Mouse (Mus musculus): Measurements from ENCODE around the gene Sort1. TPM values are rescaled to one million over a fixed set of nuclear protein-coding genes. Genes with fewer than 3 reads are reported as not detected.
A peak's percentile ranks its signal among the peaks of the same experiment; 100 is the strongest.

The Sort1 gene
- polyA plus RNA-seq, 1 experiment = 32.8 TPM

DNA sequence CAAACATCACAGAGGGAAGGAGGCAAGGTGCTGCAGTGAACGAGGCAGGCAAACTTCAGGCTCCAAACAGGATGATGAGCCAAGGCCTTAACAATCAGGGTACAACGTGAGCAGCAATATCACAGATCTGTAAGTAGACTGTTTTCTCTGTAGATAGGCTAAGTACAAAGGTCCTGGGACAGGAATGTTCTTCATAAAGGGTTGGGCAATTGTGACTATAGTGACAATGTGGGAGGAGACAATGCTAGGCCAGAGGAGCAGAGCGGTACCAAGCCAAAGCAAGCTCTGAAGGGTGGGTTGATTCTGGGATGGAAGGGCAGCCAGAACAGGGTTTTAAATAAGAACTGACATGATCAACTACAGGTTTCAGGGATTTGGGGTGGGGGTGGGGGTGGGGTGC lies 83.9 kb downstream of the Sort1 start:
- H3K36me3 ChIP-seq (ENCODE audit: control insufficient read depth, insufficient read depth, low read length) = no peaks in the 10 kb centered on the region
- H3K4me1 ChIP-seq (ENCODE audit: control insufficient read depth, insufficient read depth, insufficient read length, low read length) = peaks cover 8% of the 10 kb centered on the region
- peak overlapping the region; percentile 45 for H3K27ac ChIP-seq (ENCODE audit: insufficient read depth, low read depth, low read length)
- TF ChIP-seq POLR2A (IDR thresholded peaks at IDR 0.05; ENCODE audit: low read depth, low read length) (no peak), CTCF (IDR thresholded peaks at IDR 0.05; ENCODE audit: extremely low read depth, insufficient read length, insufficient replicate concordance, low read depth, low read length) (no peak)
- H3K4me3 ChIP-seq (ENCODE audit: low read depth, low read length) = no peak overlapping the region
- no peaks in the 10 kb centered on the region for H3K27me3 ChIP-seq (ENCODE audit: control insufficient read depth, insufficient read depth, low read length)
- WGBS = 27% methylated on average over 3 of the region's 3 CpGs

DNA sequence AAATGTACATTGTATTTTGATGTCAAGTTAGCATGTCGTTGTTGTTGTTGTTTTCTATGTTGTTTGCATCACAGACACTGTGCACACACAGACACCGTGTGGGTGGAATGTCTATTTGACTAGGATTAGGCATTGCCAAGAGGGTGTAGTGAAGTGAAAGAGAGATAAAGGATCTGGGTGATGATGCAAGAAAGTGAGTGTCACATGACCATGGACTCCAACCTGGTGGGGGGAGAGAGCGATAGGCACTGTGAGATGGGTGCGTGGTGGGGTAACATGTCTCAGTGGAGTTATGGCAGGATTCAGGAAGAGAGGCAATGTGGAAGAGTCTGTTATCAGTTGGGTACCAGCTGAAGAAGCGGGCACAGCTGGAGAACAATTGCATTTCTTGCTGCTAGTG lies 84.8 kb downstream of the Sort1 start:
- no peak for TF ChIP-seq CTCF (IDR thresholded peaks at IDR 0.05; ENCODE audit: extremely low read depth, insufficient read length, insufficient replicate concordance, low read depth, low read length)
- TF ChIP-seq POLR2A (IDR thresholded peaks at IDR 0.05; ENCODE audit: low read depth, low read length) = no peak
- no peak overlapping the region for H3K27ac ChIP-seq (ENCODE audit: insufficient read depth, low read depth, low read length)
- no peaks in the 10 kb centered on the region for H3K27me3 ChIP-seq (ENCODE audit: control insufficient read depth, insufficient read depth, low read length)
- no peaks in the 10 kb centered on the region for H3K36me3 ChIP-seq (ENCODE audit: control insufficient read depth, insufficient read depth, low read length)
- 65% methylated on average over 5 of the region's 5 CpGs for WGBS
- H3K4me3 ChIP-seq (ENCODE audit: low read depth, low read length) = no peak overlapping the region
- peaks cover 8% of the 10 kb centered on the region for H3K4me1 ChIP-seq (ENCODE audit: control insufficient read depth, insufficient read depth, insufficient read length, low read length)

DNA sequence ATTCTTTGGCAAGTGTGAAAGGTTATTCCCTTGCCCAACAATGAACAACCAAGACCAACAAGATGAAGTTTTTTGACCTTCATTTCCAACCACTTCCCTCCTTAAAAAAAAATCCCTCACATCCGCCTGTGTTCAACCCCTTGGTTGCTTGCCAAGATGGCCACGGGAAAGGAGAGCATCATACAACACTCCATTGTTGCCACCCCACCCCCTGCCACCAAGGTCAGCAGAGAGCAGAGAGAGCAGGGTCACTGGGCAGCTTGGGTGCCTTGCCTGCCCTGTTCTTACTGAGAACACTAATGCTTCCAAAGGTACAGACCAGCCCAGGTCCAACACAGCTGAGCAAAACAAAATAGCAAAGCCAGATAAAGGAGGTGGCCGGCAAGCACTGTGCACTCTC lies 88.4 kb downstream of the Sort1 start:
- Histone ChIP-seq H3K27ac (ENCODE audit: insufficient read depth, low read depth, low read length) (no peak overlapping the region), H3K4me1 (ENCODE audit: control insufficient read depth, insufficient read depth, insufficient read length, low read length) (peaks cover 5% of the 10 kb centered on the region)
- no peak for TF ChIP-seq POLR2A (IDR thresholded peaks at IDR 0.05; ENCODE audit: low read depth, low read length)
- no peak for TF ChIP-seq CTCF (IDR thresholded peaks at IDR 0.05; ENCODE audit: extremely low read depth, insufficient read length, insufficient replicate concordance, low read depth, low read length)

DNA sequence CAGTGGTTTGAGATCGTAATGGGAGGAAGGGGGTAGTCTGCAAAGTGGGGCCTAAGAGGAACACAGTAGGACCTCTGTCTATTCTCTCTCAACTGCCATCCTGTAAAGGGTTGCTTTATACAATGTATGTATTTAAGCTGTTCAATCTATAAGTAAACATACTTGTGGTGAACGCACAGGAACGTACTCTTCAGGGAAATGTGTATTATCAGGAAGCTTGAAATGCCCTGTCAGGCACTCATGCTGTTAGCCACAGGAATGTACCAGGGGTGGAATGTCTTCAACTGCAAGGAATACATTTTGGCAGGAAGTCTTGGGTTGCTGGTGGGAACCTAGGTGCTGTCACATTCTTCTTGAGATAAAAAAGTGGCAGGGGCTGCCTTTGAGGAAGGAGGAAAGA lies 88.8 kb downstream of the Sort1 start:
- WGBS = 53% methylated on average over 3 of the region's 3 CpGs
- no peak for TF ChIP-seq CTCF (IDR thresholded peaks at IDR 0.05; ENCODE audit: extremely low read depth, insufficient read length, insufficient replicate concordance, low read depth, low read length)
- no peak for TF ChIP-seq POLR2A (IDR thresholded peaks at IDR 0.05; ENCODE audit: low read depth, low read length)
- Histone ChIP-seq H3K27ac (ENCODE audit: insufficient read depth, low read depth, low read length) (no peak overlapping the region), H3K27me3 (ENCODE audit: control insufficient read depth, insufficient read depth, low read length) (no peaks in the 10 kb centered on the region), H3K36me3 (ENCODE audit: control insufficient read depth, insufficient read depth, low read length) (no peaks in the 10 kb centered on the region), H3K4me1 (ENCODE audit: control insufficient read depth, insufficient read depth, insufficient read length, low read length) (peaks cover 2% of the 10 kb centered on the region), H3K4me3 (ENCODE audit: low read depth, low read length) (no peak overlapping the region)

More for the DNA sequence above, 88.4 kb downstream of the Sort1 start:
- 28% methylated on average over 3 of the region's 3 CpGs for WGBS
- Histone ChIP-seq H3K36me3 (ENCODE audit: control insufficient read depth, insufficient read depth, low read length) (no peaks in the 10 kb centered on the region), H3K27me3 (ENCODE audit: control insufficient read depth, insufficient read depth, low read length) (no peaks in the 10 kb centered on the region), H3K4me3 (ENCODE audit: low read depth, low read length) (no peak overlapping the region)

DNA sequence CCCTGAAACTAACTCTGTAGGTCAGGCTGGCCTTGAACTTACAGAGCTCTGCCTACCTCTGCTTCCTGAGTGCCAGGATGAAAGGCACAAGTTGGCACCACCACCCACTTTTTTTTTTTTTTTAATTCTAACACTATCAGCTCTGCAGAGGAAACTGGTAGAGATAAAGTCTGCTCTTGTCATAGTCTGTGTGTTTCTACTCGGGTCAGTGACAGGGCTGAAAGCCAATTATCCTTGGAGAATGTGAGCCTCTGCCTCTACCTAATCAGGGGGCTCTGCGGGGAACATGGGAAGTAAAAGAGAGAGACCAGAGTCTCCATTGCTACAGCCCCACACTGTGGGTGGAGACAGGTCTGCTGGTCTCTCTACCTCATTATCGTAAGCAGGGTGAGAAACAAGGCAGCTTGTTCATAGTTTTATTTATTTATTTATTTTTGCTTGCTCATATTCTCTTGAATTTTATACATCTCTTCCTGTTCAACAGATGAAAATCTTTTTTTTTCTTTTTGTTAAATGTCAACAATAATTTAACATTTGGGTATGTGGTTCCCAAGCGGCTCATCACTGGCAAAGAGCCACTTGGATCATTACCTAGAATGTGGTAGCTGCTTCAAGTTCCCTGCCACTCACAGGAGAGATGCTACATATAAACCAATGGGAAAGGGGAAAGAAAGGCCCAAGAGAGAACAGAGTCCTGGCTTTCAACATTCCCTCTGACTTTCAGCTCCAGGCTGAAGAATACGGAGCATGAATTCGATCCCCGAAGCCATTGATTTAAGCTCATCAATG lies 95.2 kb downstream of the Sort1 start:
- TF ChIP-seq POLR2A (IDR thresholded peaks at IDR 0.05; ENCODE audit: low read depth, low read length) (no peak), CTCF (IDR thresholded peaks at IDR 0.05; ENCODE audit: extremely low read depth, insufficient read length, insufficient replicate concordance, low read depth, low read length) (no peak)
- 82% methylated on average over 7 of the region's 7 CpGs for WGBS
- no peaks in the 10 kb centered on the region for H3K27me3 ChIP-seq (ENCODE audit: control insufficient read depth, insufficient read depth, low read length)
- H3K27ac ChIP-seq (ENCODE audit: insufficient read depth, low read depth, low read length) = no peak overlapping the region
- no peaks in the 10 kb centered on the region for H3K36me3 ChIP-seq (ENCODE audit: control insufficient read depth, insufficient read depth, low read length)
- H3K4me3 ChIP-seq (ENCODE audit: low read depth, low read length) = no peak overlapping the region
- H3K4me1 ChIP-seq (ENCODE audit: control insufficient read depth, insufficient read depth, insufficient read length, low read length) = peaks cover 11% of the 10 kb centered on the region

DNA sequence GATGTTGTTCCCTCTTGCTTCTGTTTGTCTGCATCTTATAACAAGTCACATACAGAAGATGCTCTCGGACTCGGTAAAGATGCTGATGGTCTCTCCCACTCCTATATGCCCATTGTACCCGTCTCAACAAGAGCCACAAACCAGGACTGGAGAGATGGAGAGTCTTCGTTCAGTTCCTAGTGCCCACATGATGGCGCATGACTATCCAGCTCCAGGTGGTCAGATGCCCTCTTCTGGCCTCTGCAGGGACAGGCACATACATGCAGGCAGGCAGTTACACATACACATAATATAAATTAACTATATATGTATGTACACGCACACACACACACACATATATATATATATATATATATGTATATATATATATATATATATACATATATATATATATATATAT lies 96.8 kb downstream of the Sort1 start:
- no peak overlapping the region for H3K4me3 ChIP-seq (ENCODE audit: low read depth, low read length)
- no peaks in the 10 kb centered on the region for H3K36me3 ChIP-seq (ENCODE audit: control insufficient read depth, insufficient read depth, low read length)
- H3K27me3 ChIP-seq (ENCODE audit: control insufficient read depth, insufficient read depth, low read length) = no peaks in the 10 kb centered on the region
- TF ChIP-seq POLR2A (IDR thresholded peaks at IDR 0.05; ENCODE audit: low read depth, low read length) (no peak), CTCF (IDR thresholded peaks at IDR 0.05; ENCODE audit: extremely low read depth, insufficient read length, insufficient replicate concordance, low read depth, low read length) (peak; percentile 45; the same call in 1 of the 2 replicates)
- WGBS = 89% methylated on average over 6 of the region's 6 CpGs
- H3K4me1 ChIP-seq (ENCODE audit: control insufficient read depth, insufficient read depth, insufficient read length, low read length) = peaks cover 12% of the 10 kb centered on the region
- no peak overlapping the region for H3K27ac ChIP-seq (ENCODE audit: insufficient read depth, low read depth, low read length)

DNA sequence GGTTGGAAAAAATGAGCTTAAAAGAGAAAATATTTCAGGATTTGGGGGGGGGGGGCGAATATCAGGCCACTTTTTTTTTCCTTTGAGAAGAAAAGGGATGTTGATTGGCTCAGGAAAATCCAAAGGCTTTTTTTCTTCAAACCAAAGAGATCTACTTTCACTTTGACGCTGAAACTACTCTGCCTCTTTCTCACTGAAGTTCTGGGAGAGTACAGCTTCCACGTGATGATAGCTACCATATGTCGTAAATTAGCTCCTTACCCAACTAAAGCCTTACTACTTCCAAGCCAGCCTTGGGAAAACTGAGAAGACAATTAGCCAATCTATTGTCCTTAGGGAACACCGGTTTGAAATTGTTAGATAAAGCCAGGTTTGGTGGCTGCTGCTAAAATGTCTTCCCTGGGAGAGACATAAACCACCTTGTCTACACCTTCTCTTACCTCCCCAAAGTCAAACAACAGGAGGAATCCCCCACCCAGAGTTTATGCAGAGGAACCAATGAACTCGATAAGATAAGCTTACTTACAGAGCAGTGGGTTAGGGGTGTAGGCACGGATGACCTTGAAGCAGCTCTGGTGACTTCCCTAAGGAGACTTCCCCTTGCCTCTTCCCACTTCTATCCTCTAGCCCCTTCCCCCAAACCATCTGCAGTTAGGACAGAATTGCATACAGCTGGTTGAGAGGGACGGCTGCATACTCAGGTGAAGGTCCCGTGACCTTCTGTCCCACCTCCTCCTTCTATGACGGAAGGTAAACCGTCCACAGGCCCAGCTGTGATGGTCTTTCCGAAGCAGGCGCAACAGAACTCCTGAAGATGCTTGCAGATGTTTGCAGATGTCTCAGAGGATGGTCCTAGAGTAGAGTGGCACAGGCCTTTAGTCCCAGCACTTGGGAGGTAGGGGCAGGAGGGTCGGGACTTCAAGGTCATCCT lies 98.3 kb downstream of the Sort1 start:
- Histone ChIP-seq H3K4me3 (ENCODE audit: low read depth, low read length) (no peak overlapping the region), H3K27ac (ENCODE audit: insufficient read depth, low read depth, low read length) (no peak overlapping the region; the same call in 1 of the 2 replicates), H3K4me1 (ENCODE audit: control insufficient read depth, insufficient read depth, insufficient read length, low read length) (peaks cover 17% of the 10 kb centered on the region), H3K27me3 (ENCODE audit: control insufficient read depth, insufficient read depth, low read length) (no peaks in the 10 kb centered on the region), H3K36me3 (ENCODE audit: control insufficient read depth, insufficient read depth, low read length) (no peaks in the 10 kb centered on the region)
- WGBS = 52% methylated on average over 14 of the region's 14 CpGs
- no peak for TF ChIP-seq CTCF (IDR thresholded peaks at IDR 0.05; ENCODE audit: extremely low read depth, insufficient read length, insufficient replicate concordance, low read depth, low read length)
- TF ChIP-seq POLR2A (IDR thresholded peaks at IDR 0.05; ENCODE audit: low read depth, low read length) = no peak
